Mouse (Mus musculus) gastrocnemius, adult 18-20 months (tissue): ENCODE measurements around the gene Ctsf. TPM values are rescaled to one million over a fixed set of nuclear protein-coding genes. Genes with fewer than 3 reads are reported as not detected.

Source experiments
- DNase-seq: peaks from one replicate; pipeline ENCODE4 v3.0.0; 2021; ENCODE audit warnings: low spot score
- total RNA-seq, 2 experiments: library from RNA; stranded (reverse); gene quantifications; 2 replicates each; pipeline ENCODE4 v1.2.3; 2021

The Ctsf gene
- total RNA-seq, 2 experiments from 2014 or later, result 26.6 to 30.1 TPM

GRCm38 (mm10) chr19:4908107-4908506 is 53.2 kb downstream of the Ctsf start:
- DNase-seq, result peak; percentile 28

DNA sequence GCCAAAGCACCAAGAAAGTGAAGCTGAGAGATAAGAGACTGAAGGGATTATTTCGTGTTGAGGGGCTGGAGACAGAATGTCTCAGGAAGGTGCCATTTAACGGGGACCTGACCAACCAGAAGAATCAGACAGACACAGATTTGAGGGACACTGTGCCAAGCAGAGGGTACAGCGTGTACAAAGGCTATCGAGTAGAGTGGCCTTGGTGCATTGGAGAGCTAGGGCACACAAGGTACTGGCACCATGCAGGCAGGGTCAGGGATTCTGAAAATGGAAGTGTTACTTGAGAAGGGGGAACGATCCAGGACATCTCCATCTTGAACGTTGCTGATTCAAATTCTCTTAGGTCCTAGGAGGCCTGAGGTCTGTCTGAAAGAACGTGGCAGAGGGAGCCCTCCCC is 54.4 kb downstream of the Ctsf start:
- peak; percentile 44 for DNase-seq

Other genes starting within 250 kb of the Ctsf start
- gene Lrfn4, start 239.5 kb upstream of the Ctsf start, total RNA-seq, result 1 to 10 TPM in 1 of 2 experiments, under 1 TPM in 1; 0.94 to 1.2 TPM
- 1 to 10 TPM; 4.3 to 4.5 TPM for gene Rce1, start 229.5 kb upstream of the Ctsf start, total RNA-seq
- under 1 TPM in 1 of 2 experiments, not detected in 1; 0.31 TPM for gene Gm960, start 156.5 kb upstream of the Ctsf start, total RNA-seq
- gene Sptbn2, start 144.0 kb upstream of the Ctsf start, total RNA-seq, result under 1 TPM; 0.02 to 0.07 TPM
- 1 to 10 TPM; 2.3 to 2.7 TPM for gene Rbm4b, start 98.6 kb upstream of the Ctsf start, total RNA-seq
- 10 to 100 TPM; 31.4 to 34.8 TPM for gene Rbm4, start 61.2 kb upstream of the Ctsf start, total RNA-seq
- 10 to 100 TPM in 1 of 2 experiments, 1 to 10 TPM in 1; 6.8 to 12.7 TPM for gene Gm21992, start 43.5 kb upstream of the Ctsf start, total RNA-seq
- 10 to 100 TPM in 1 of 2 experiments, 1 to 10 TPM in 1; 8.0 to 10.5 TPM for gene Rbm14, start 43.5 kb upstream of the Ctsf start, total RNA-seq
- 10 to 100 TPM; 20.0 to 24.1 TPM for gene Ccs, start 15.8 kb upstream of the Ctsf start, total RNA-seq
- gene Ccdc87, start 15.8 kb upstream of the Ctsf start, total RNA-seq, result not detected
- 1,000 to 10,000 TPM; 7,595 to 9,342 TPM for gene Actn3, start 22.8 kb downstream of the Ctsf start, total RNA-seq
- gene Zdhhc24, start 23.5 kb downstream of the Ctsf start, total RNA-seq, result 1 to 10 TPM; 2.0 to 2.3 TPM
- gene Bbs1, start 51.5 kb downstream of the Ctsf start, total RNA-seq, result 1 to 10 TPM; 1.7 to 2.0 TPM
- 10 to 100 TPM; 13.2 to 14.2 TPM for gene Dpp3, start 73.2 kb downstream of the Ctsf start, total RNA-seq
- 1 to 10 TPM; 2.4 to 2.7 TPM for gene Peli3, start 88.0 kb downstream of the Ctsf start, total RNA-seq
- gene Mrpl11, start 107.0 kb downstream of the Ctsf start, total RNA-seq, result 10 to 100 TPM; 64.6 to 66.7 TPM
- not detected for gene Npas4, start 135.2 kb downstream of the Ctsf start, total RNA-seq
- gene Slc29a2, start 168.7 kb downstream of the Ctsf start, total RNA-seq, result 1 to 10 TPM; 4.1 to 5.3 TPM
- 10 to 100 TPM; 18.7 to 23.2 TPM for gene B4gat1, start 183.7 kb downstream of the Ctsf start, total RNA-seq
- 1 to 10 TPM in 1 of 2 experiments, under 1 TPM in 1; 0.50 to 1.2 TPM for gene AC124502.3, start 183.8 kb downstream of the Ctsf start, total RNA-seq
- gene Brms1, start 186.2 kb downstream of the Ctsf start, total RNA-seq, result 10 to 100 TPM; 14.8 to 15.3 TPM
- 1 to 10 TPM in 1 of 2 experiments, under 1 TPM in 1; 0.71 to 1.2 TPM for gene Rin1, start 195.4 kb downstream of the Ctsf start, total RNA-seq
- gene Cd248, start 212.9 kb downstream of the Ctsf start, total RNA-seq, result 10 to 100 TPM in 1 of 2 experiments, 1 to 10 TPM in 1; 6.3 to 11.8 TPM
- gene Tmem151a, start 230.4 kb downstream of the Ctsf start, total RNA-seq, result under 1 TPM in 1 of 2 experiments, not detected in 1; 0.18 TPM
- gene Yif1a, start 233.4 kb downstream of the Ctsf start, total RNA-seq, result 10 to 100 TPM; 45.1 to 47.0 TPM
- not detected for gene Cnih2, start 243.4 kb downstream of the Ctsf start, total RNA-seq